In genomic region chr17:8508305-8509141, GRCm38 (mm10) we compare ENCODE assay signal across 9 mouse cellular contexts. TPM values are rescaled to one million over a fixed set of nuclear protein-coding genes. Genes with fewer than 3 reads are reported as not detected.
DNase-seq lines count a peak whose midpoint lies in the region; ATAC-seq and TF ChIP-seq lines count a peak whose summit lies in the region.
"Had no signal": no experiment of that assay in that cellular context is flagged by ENCODE, and none has a peak within 500 bp of the region (broad histone marks: within the 10 kb centered on the region; RNA-seq: fewer than 3 reads in every experiment).

No protein-coding gene starts in this region.

- peak; percentile 88 for ATAC-seq in forebrain, embryonic 12.5 days (ENCODE audit: low FRiP score)
- peak; percentile 76 for ATAC-seq in heart, embryonic 16.5 days (replicated peaks; ENCODE audit: extremely low read depth, insufficient read depth, low FRiP score)
- peak; percentile 87 for ATAC-seq in kidney, postnatal 0 days (replicated peaks; ENCODE audit: low FRiP score, low read depth)
- ATAC-seq in liver, postnatal 0 days: peak; percentile 43

- DNase-seq in cerebellum, adult 11 months: peak; percentile 66
- DNase-seq in kidney, postnatal 0 days (ENCODE audit: low spot score): peak; percentile 91
- DNase-seq in liver, postnatal 0 days: peak; percentile 63
- peak; percentile 93 for DNase-seq in retina, embryonic 14.5 days (ENCODE audit: low spot score)
- peak; percentile 62 for DNase-seq in yolk sac, embryonic 10.5 days (ENCODE audit: low spot score)

- H3ac ChIP-seq in C2C12 (ENCODE audit: control insufficient read depth, insufficient read length, low read depth): no peak overlapping the region

- no peaks in the 10 kb centered on the region for H3K9me3 ChIP-seq in forebrain, embryonic 12.5 days
- no peaks in the 10 kb centered on the region for H3K9me3 ChIP-seq in heart, embryonic 16.5 days (replicated peaks; ENCODE audit: control insufficient read depth, low read length)
- no peaks in the 10 kb centered on the region for H3K9me3 ChIP-seq in kidney, postnatal 0 days (replicated peaks; ENCODE audit: low read length)
- no peaks in the 10 kb centered on the region for H3K9me3 ChIP-seq in liver, postnatal 0 days (ENCODE audit: low read length)
- H3K9me3 ChIP-seq: liver, embryonic 15.5 days had no signal

- H3K4me3 ChIP-seq in C2C12 (ENCODE audit: insufficient read depth, poor library complexity, severe bottlenecking): no peak overlapping the region
- peak overlapping the region; percentile 27 for H3K4me3 ChIP-seq in forebrain, embryonic 12.5 days (replicated peaks)
- H3K4me3 ChIP-seq in heart, embryonic 16.5 days (ENCODE audit: low read length): peak overlapping the region; percentile 40
- no peak overlapping the region for H3K4me3 ChIP-seq in kidney, postnatal 0 days (replicated peaks; ENCODE audit: low read depth, low read length)
- no peak overlapping the region for H3K4me3 ChIP-seq in liver, postnatal 0 days (ENCODE audit: low read depth, low read length)
- H3K4me3 ChIP-seq: liver, embryonic 15.5 days had no signal

- WGBS in forebrain, embryonic 12.5 days: under 1% methylated on average over 11 of the region's 16 CpGs
- under 1% methylated on average over 15 of the region's 16 CpGs for WGBS in heart, embryonic 16.5 days
- WGBS in kidney, postnatal 0 days: 2% methylated on average over 16 of the region's 16 CpGs
- 4% methylated on average over 16 of the region's 16 CpGs for WGBS in liver, postnatal 0 days (ENCODE audit: insufficient replicate concordance)

- no peak for TF ChIP-seq EP300 in liver, postnatal 0 days (IDR thresholded peaks at IDR 0.05; ENCODE audit: low read depth)

- peak overlapping the region; percentile 75 for H3K27ac ChIP-seq in forebrain, embryonic 12.5 days
- no peak overlapping the region for H3K27ac ChIP-seq in heart, embryonic 16.5 days (ENCODE audit: low read length)
- H3K27ac ChIP-seq in kidney, postnatal 0 days: no peak overlapping the region; the same call in 1 of the 2 replicates
- no peak overlapping the region for H3K27ac ChIP-seq in liver, postnatal 0 days (ENCODE audit: low read depth)
- H3K27ac ChIP-seq: liver, embryonic 15.5 days had no signal

- H3K79me2 ChIP-seq in C2C12 (ENCODE audit: control insufficient read depth, insufficient read depth): no peaks in the 10 kb centered on the region

- no peak for TF ChIP-seq CTCF in C2C12 (IDR thresholded peaks at IDR 0.05; ENCODE audit: control insufficient read depth, insufficient read depth, insufficient read length)
- TF ChIP-seq CTCF in kidney, postnatal 0 days (IDR thresholded peaks at IDR 0.05; ENCODE audit: low read depth): peak; percentile 23; the same call in 1 of the 2 replicates
- no peak for TF ChIP-seq CTCF in liver, postnatal 0 days (IDR thresholded peaks at IDR 0.05; ENCODE audit: low read depth)

- peak overlapping the region; percentile 52 for H3K4me2 ChIP-seq in forebrain, embryonic 12.5 days
- H3K4me2 ChIP-seq in heart, embryonic 16.5 days (ENCODE audit: low read depth, low read length): peak overlapping the region; percentile 63
- H3K4me2 ChIP-seq in kidney, postnatal 0 days (ENCODE audit: low read length): peak overlapping the region; percentile 41
- no peak overlapping the region for H3K4me2 ChIP-seq in liver, postnatal 0 days (ENCODE audit: low read depth, low read length)
- H3K4me2 ChIP-seq: liver, embryonic 15.5 days had no signal

- H3K36me3 ChIP-seq in C2C12 (ENCODE audit: control insufficient read depth, insufficient read depth): no peaks in the 10 kb centered on the region
- no peaks in the 10 kb centered on the region for H3K36me3 ChIP-seq in forebrain, embryonic 12.5 days (replicated peaks)
- H3K36me3 ChIP-seq in heart, embryonic 16.5 days (ENCODE audit: control insufficient read depth, insufficient read depth): no peaks in the 10 kb centered on the region
- no peaks in the 10 kb centered on the region for H3K36me3 ChIP-seq in kidney, postnatal 0 days (ENCODE audit: insufficient read depth, low read length)
- H3K36me3 ChIP-seq in liver, postnatal 0 days (replicated peaks; ENCODE audit: insufficient read depth, low read length): no peaks in the 10 kb centered on the region
- H3K36me3 ChIP-seq: liver, embryonic 15.5 days had no signal

- no peaks in the 10 kb centered on the region for H3K79me3 ChIP-seq in C2C12 (ENCODE audit: low read depth)

- H3K9ac ChIP-seq in forebrain, embryonic 12.5 days: peak overlapping the region; percentile 50; the same call in 1 of the 2 replicates
- H3K9ac ChIP-seq in heart, embryonic 16.5 days (ENCODE audit: low read length): peak overlapping the region; percentile 48
- 0 out of 2 replicates have a peak overlapping the region, but pooled peaks have one; percentile 1 for H3K9ac ChIP-seq in kidney, postnatal 0 days (ENCODE audit: low read depth, low read length)
- no peak overlapping the region for H3K9ac ChIP-seq in liver, postnatal 0 days (replicated peaks)
- H3K9ac ChIP-seq: liver, embryonic 15.5 days had no signal

- H3K27me3 ChIP-seq in C2C12 (ENCODE audit: control insufficient read depth, insufficient read depth, insufficient read length): no peaks in the 10 kb centered on the region
- peaks cover 22% of the 10 kb centered on the region for H3K27me3 ChIP-seq in forebrain, embryonic 12.5 days
- H3K27me3 ChIP-seq in heart, embryonic 16.5 days (ENCODE audit: control insufficient read depth, insufficient read depth, low read length): no peaks in the 10 kb centered on the region
- 0 out of 2 replicates have a peak, but pooled peaks cover 6% of the 10 kb centered on the region for H3K27me3 ChIP-seq in kidney, postnatal 0 days (ENCODE audit: insufficient read depth, low read length)
- H3K27me3 ChIP-seq in liver, postnatal 0 days (ENCODE audit: insufficient read depth, low read length): 0 out of 2 replicates have a peak, but pooled peaks cover 2% of the 10 kb centered on the region

- peaks cover 37% of the 10 kb centered on the region for H3K4me1 ChIP-seq in forebrain, embryonic 12.5 days
- H3K4me1 ChIP-seq in heart, embryonic 16.5 days (ENCODE audit: control insufficient read depth, insufficient read depth, low read length): peaks cover 18% of the 10 kb centered on the region
- H3K4me1 ChIP-seq in kidney, postnatal 0 days (replicated peaks; ENCODE audit: insufficient read depth, low read length): peaks cover 15% of the 10 kb centered on the region
- no peaks in the 10 kb centered on the region for H3K4me1 ChIP-seq in liver, postnatal 0 days (ENCODE audit: insufficient read depth)
- H3K4me1 ChIP-seq: liver, embryonic 15.5 days had no signal

TF ChIP-seq in C2C12, 6 proteins besides CTCF, POLR2A, EP300 and RAD21:
- TF ChIP-seq CEBPB (IDR thresholded peaks at IDR 0.05; ENCODE audit: low read depth) (no peak), USF1 (IDR thresholded peaks at IDR 0.05; ENCODE audit: low read depth) (peak; percentile 54)

RNA-seq across cellular contexts. Expression of gene Pde10a, which starts 16.6 kb away (rescaled TPM):
- polyA plus RNA-seq in C2C12 (2012; fragmentation: generic; extraction: Trizol): 0.83 TPM
- 9.0 and 10.7 TPM in 2 replicates for polyA plus RNA-seq in forebrain, embryonic 12.5 days (2016; fragmentation: Nextera tagmentation; extraction: Ambion mirVana)
- 1.1 and 1.9 TPM in 2 replicates for polyA plus RNA-seq in heart, embryonic 16.5 days (2015; fragmentation: Nextera tagmentation; extraction: Ambion mirVana)
- polyA plus RNA-seq in kidney, postnatal 0 days (2015; fragmentation: Nextera tagmentation; extraction: Ambion mirVana): 1.3 and 2.0 TPM in 2 replicates
- 0.90 and 1.0 TPM in 2 replicates for polyA plus RNA-seq in liver, postnatal 0 days (2015; fragmentation: Nextera tagmentation; extraction: Ambion mirVana)

RNA-seq across cellular contexts. Expression of gene Gm17087, which starts 58.2 kb away (rescaled TPM):
- not detected for polyA plus RNA-seq in C2C12 (2012; fragmentation: generic; extraction: Trizol)
- not detected in 2 replicates for polyA plus RNA-seq in forebrain, embryonic 12.5 days (2016; fragmentation: Nextera tagmentation; extraction: Ambion mirVana)
- polyA plus RNA-seq in heart, embryonic 16.5 days (2015; fragmentation: Nextera tagmentation; extraction: Ambion mirVana): not detected in 2 replicates
- polyA plus RNA-seq in kidney, postnatal 0 days (2015; fragmentation: Nextera tagmentation; extraction: Ambion mirVana): 0.13 TPM in 1 of 2 replicates, not detected in the other
- polyA plus RNA-seq in liver, postnatal 0 days (2015; fragmentation: Nextera tagmentation; extraction: Ambion mirVana): not detected in 2 replicates
- polyA plus RNA-seq: liver, embryonic 15.5 days had no signal

Comparison
In these comparisons a context has a peak if more than half of its experiments do, and no peak if none do; other contexts are left out.
1. H3K4me3 ChIP-seq: peak in forebrain, embryonic 12.5 days (single experiment) and heart, embryonic 16.5 days (single experiment); none in C2C12 (single experiment), kidney, postnatal 0 days (single experiment) and liver, postnatal 0 days (single experiment).
2. Peak in every context shown above with its lines, with median percentiles within 50 percentile points of each other: DNase-seq and ATAC-seq.